Mouse (Mus musculus) forebrain, embryonic 13.5 days (tissue): ENCODE measurements around the gene Alg14. TPM values are rescaled to one million over a fixed set of nuclear protein-coding genes. Genes with fewer than 3 reads are reported as not detected.

Experiments used
- ATAC-seq: fragments of 200-750 bp; cut with Nextera tagmentation; 2 replicates; pipeline ENCODE4 v1.8.0; 2017
- H3K27ac ChIP-seq: fragments of 300-500 bp; sonication (generic); 2 replicates; pipeline ENCODE4 v1.5.1; 2015; ENCODE audit warnings: inconsistent platforms, mild to moderate bottlenecking, moderate library complexity
- H3K27me3 ChIP-seq: fragments of 300-500 bp; sonication (generic); 2 replicates; pipeline ENCODE4 v1.6.1; 2015; ENCODE audit warnings: mild to moderate bottlenecking, inconsistent platforms
- H3K36me3 ChIP-seq: fragments of 300-500 bp; sonication (generic); 2 replicates; pipeline ENCODE4 v1.6.1; 2015; ENCODE audit warnings: mild to moderate bottlenecking, inconsistent platforms; ENCODE audit not compliant: poor library complexity, severe bottlenecking
- H3K4me1 ChIP-seq: fragments of 300-500 bp; sonication (generic); 2 replicates; pipeline ENCODE4 v1.6.1; 2015; ENCODE audit warnings: inconsistent platforms
- H3K4me2 ChIP-seq: fragments of 300-500 bp; sonication (generic); 2 replicates; pipeline ENCODE4 v1.6.1; 2015; ENCODE audit warnings: inconsistent platforms, mild to moderate bottlenecking, moderate library complexity
- H3K4me3 ChIP-seq: fragments of 300-500 bp; sonication (generic); 2 replicates; pipeline ENCODE4 v1.5.1; 2015; ENCODE audit warnings: mild to moderate bottlenecking, inconsistent platforms
- H3K9ac ChIP-seq: fragments of 300-500 bp; sonication (generic); 2 replicates; pipeline ENCODE4 v1.6.1; 2015; ENCODE audit warnings: mild to moderate bottlenecking, inconsistent platforms
- H3K9me3 ChIP-seq: fragments of 300-500 bp; sonication (generic); replicated peaks from 2 replicates; pipeline ENCODE4 v1.6.1; 2016; ENCODE audit warnings: inconsistent platforms
- WGBS: fragments of 180-500 bp; shearing (Covaris S2); methylation state at CpG from one replicate; pipeline ENCODE4 v1.1.7; 2015; 5-methylcytosine and 5-hydroxymethylcytosine counted together
- polyA plus RNA-seq: library from polyadenylated mRNA; unstranded; fragments of >200 nt; fragmentation: Nextera tagmentation; extraction: Ambion mirVana; gene quantifications from 2 replicates; pipeline ENCODE4 v1.2.1, GENCODE M21; 2015

Alg14 gene
- polyA plus RNA-seq, 1 experiment from 2014 or later: 34.8 TPM

- WGBS: 86% methylated on average over 4 of the region's 4 CpGs
- no peak for ATAC-seq
Observed at GRCm38 (mm10) chr3:121401384-121401783, 109.8 kb downstream of the Alg14 start.

GRCm38 (mm10) chr3:121402096-121402495 lies 110.5 kb downstream of the Alg14 start:
- Histone ChIP-seq H3K9me3 (no peaks in the 10 kb centered on the region), H3K36me3 (no peaks in the 10 kb centered on the region), H3K4me3 (no peak overlapping the region), H3K4me2 (no peak overlapping the region), H3K27ac (no peak overlapping the region), H3K9ac (no peak overlapping the region), H3K27me3 (no peaks in the 10 kb centered on the region), H3K4me1 (no peaks in the 10 kb centered on the region)
- WGBS: 87% methylated on average over 6 of the region's 6 CpGs
- no peak for ATAC-seq

More at GRCm38 (mm10) chr3:121401384-121401783, 109.8 kb downstream of the Alg14 start:
- no peaks in the 10 kb centered on the region for H3K9me3 ChIP-seq
- H3K4me2 ChIP-seq: no peak overlapping the region
- no peaks in the 10 kb centered on the region for H3K27me3 ChIP-seq
- H3K9ac ChIP-seq: no peak overlapping the region
- H3K27ac ChIP-seq: no peak overlapping the region
- H3K4me1 ChIP-seq: no peaks in the 10 kb centered on the region
- no peaks in the 10 kb centered on the region for H3K36me3 ChIP-seq
- no peak overlapping the region for H3K4me3 ChIP-seq

GRCm38 (mm10) chr3:121403449-121403848 lies 111.9 kb downstream of the Alg14 start:
- Histone ChIP-seq H3K27me3 (no peaks in the 10 kb centered on the region), H3K9me3 (no peaks in the 10 kb centered on the region), H3K9ac (no peak overlapping the region), H3K4me1 (no peaks in the 10 kb centered on the region), H3K4me3 (no peak overlapping the region), H3K4me2 (no peak overlapping the region), H3K36me3 (no peaks in the 10 kb centered on the region), H3K27ac (no peak overlapping the region)
- WGBS: 19% methylated on average over 5 of the region's 5 CpGs
- no peak for ATAC-seq

GRCm38 (mm10) chr3:121405101-121405500 lies 113.5 kb downstream of the Alg14 start:
- H3K4me2 ChIP-seq: no peak overlapping the region
- H3K9ac ChIP-seq: no peak overlapping the region
- no peak overlapping the region for H3K4me3 ChIP-seq
- no peak for ATAC-seq
- no peak overlapping the region for H3K27ac ChIP-seq
- WGBS: 88% methylated on average over 5 of the region's 5 CpGs
- H3K4me1 ChIP-seq: no peaks in the 10 kb centered on the region
- H3K27me3 ChIP-seq: no peaks in the 10 kb centered on the region
- H3K9me3 ChIP-seq: no peaks in the 10 kb centered on the region
- H3K36me3 ChIP-seq: no peaks in the 10 kb centered on the region

- Histone ChIP-seq H3K9me3 (no peaks in the 10 kb centered on the region), H3K4me2 (no peak overlapping the region), H3K36me3 (no peaks in the 10 kb centered on the region), H3K4me3 (no peak overlapping the region), H3K27me3 (no peaks in the 10 kb centered on the region), H3K9ac (no peak overlapping the region), H3K4me1 (no peaks in the 10 kb centered on the region), H3K27ac (no peak overlapping the region)
- no peak for ATAC-seq
- WGBS: 86% methylated on average over 9 of the region's 9 CpGs
Observed at GRCm38 (mm10) chr3:121407417-121407816, 115.8 kb downstream of the Alg14 start.

- Histone ChIP-seq H3K27me3 (no peaks in the 10 kb centered on the region), H3K4me2 (no peak overlapping the region), H3K9me3 (no peaks in the 10 kb centered on the region), H3K36me3 (no peaks in the 10 kb centered on the region), H3K4me3 (no peak overlapping the region), H3K9ac (no peak overlapping the region), H3K27ac (no peak overlapping the region), H3K4me1 (no peaks in the 10 kb centered on the region)
- 96% methylated on average over 3 of the region's 3 CpGs for WGBS
- ATAC-seq: no peak
Observed at GRCm38 (mm10) chr3:121408386-121408785, 116.8 kb downstream of the Alg14 start.

GRCm38 (mm10) chr3:121411450-121411849 lies 119.9 kb downstream of the Alg14 start:
- Histone ChIP-seq H3K9ac (no peak overlapping the region), H3K36me3 (no peaks in the 10 kb centered on the region), H3K4me3 (no peak overlapping the region), H3K4me1 (no peaks in the 10 kb centered on the region), H3K27me3 (no peaks in the 10 kb centered on the region), H3K27ac (no peak overlapping the region), H3K9me3 (no peaks in the 10 kb centered on the region), H3K4me2 (no peak overlapping the region)
- 79% methylated on average over 6 of the region's 6 CpGs for WGBS
- no peak for ATAC-seq

Other genes starting within 250 kb of the Alg14 start
- gene Rwdd3, start 120.1 kb upstream of the Alg14 start, polyA plus RNA-seq: 22.8 and 22.9 TPM in 2 replicates
- gene Tmem56, start 8.7 kb upstream of the Alg14 start, polyA plus RNA-seq: 2.1 and 2.4 TPM in 2 replicates
- 770 and 773 TPM in 2 replicates for gene Cnn3, start 134.7 kb downstream of the Alg14 start, polyA plus RNA-seq
- gene Slc44a3, start 240.6 kb downstream of the Alg14 start, polyA plus RNA-seq: 0.39 and 0.57 TPM in 2 replicates